Mouse (Mus musculus) liver, embryonic 14.5 days (tissue): ENCODE measurements around the gene Itpr1.

Source experiments
- CTCF ChIP-seq: IDR thresholded peaks from 2 replicates; pipeline ENCODE4 v1.5.1; 2016; ENCODE audit warnings: antibody characterized with exemption, low read depth, control low read depth
- EP300 ChIP-seq: IDR thresholded peaks from 2 replicates; pipeline ENCODE4 v1.6.1; 2016; ENCODE audit warnings: antibody characterized with exemption, low read depth

DNA sequence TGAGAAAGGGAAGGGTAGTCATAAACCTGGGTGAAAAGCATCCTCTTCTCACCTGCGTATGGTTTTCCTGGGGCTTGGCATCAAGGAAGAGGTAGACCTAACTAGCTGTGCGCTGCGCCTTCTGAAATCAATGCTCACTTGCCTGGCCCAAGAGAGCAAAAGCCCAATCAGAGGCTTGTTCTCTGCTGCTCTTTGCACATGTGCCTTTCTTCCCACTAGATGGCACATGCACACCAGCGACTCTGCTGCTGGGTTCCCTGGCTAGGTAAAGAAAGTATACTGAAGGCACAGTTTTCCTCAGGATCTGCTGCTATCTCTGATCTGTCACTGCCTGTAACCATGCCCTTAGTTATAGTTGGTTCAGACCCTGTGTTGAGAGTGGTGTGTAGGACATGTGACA lies 154.5 kb downstream of the Itpr1 start:
- TF ChIP-seq CTCF, result peak; percentile 43
- no peak for TF ChIP-seq EP300
